ENCODE assay signal across 27 mouse cellular contexts in genomic region chr13:43013984-43014383, GRCm38 (mm10).
DNase-seq lines count a peak whose midpoint lies in the region; ATAC-seq lines count a peak whose summit lies in the region.
"Had no signal": no experiment of that assay in that cellular context is flagged by ENCODE, and none has a peak within 500 bp of the region (broad histone marks: within the 10 kb centered on the region; RNA-seq: fewer than 3 reads in every experiment).

No protein-coding gene starts in this region.

- no peak overlapping the region for H3K4me2 ChIP-seq in forebrain, embryonic 14.5 days (ENCODE audit: low read length)
- no peak overlapping the region for H3K4me2 ChIP-seq in kidney, embryonic 15.5 days
- H3K4me2 ChIP-seq in neural tube, embryonic 12.5 days (replicated peaks), result no peak overlapping the region
- H3K4me2 ChIP-seq: heart, embryonic 11.5 days; limb, embryonic 12.5 days; liver, embryonic 15.5 days; lung, embryonic 14.5 days had no signal

- 23% methylated on average over 4 of the region's 4 CpGs for WGBS in forebrain, embryonic 14.5 days
- 83% methylated on average over 4 of the region's 4 CpGs for WGBS in forebrain, embryonic 10.5 days
- WGBS in kidney, embryonic 15.5 days, result 54% methylated on average over 4 of the region's 4 CpGs
- 74% methylated on average over 4 of the region's 4 CpGs for WGBS in neural tube, embryonic 12.5 days

- no peak; the same call in 1 of the 2 replicates for ATAC-seq in forebrain, embryonic 14.5 days
- peak; percentile 63; the same call in 1 of the 2 replicates for ATAC-seq in kidney, embryonic 15.5 days (replicated peaks; ENCODE audit: low FRiP score)
- ATAC-seq in neural tube, embryonic 12.5 days (ENCODE audit: low FRiP score, low read depth), result peak; percentile 33; the same call in 1 of the 2 replicates
- ATAC-seq: intestine, embryonic 16.5 days had no signal

- peaks cover 3% of the 10 kb centered on the region; the same call in 1 of the 2 replicates for H3K4me1 ChIP-seq in forebrain, embryonic 14.5 days (ENCODE audit: control insufficient read depth, insufficient read depth, low read length)
- H3K4me1 ChIP-seq in forebrain, embryonic 10.5 days, result peaks cover 34% of the 10 kb centered on the region
- H3K4me1 ChIP-seq in kidney, embryonic 15.5 days, result peaks cover 13% of the 10 kb centered on the region
- no peaks in the 10 kb centered on the region for H3K4me1 ChIP-seq in neural tube, embryonic 12.5 days
- H3K4me1 ChIP-seq: liver, embryonic 15.5 days had no signal

- no peaks in the 10 kb centered on the region for H3K36me3 ChIP-seq in forebrain, embryonic 14.5 days (ENCODE audit: control insufficient read depth, insufficient read depth, low read length)
- H3K36me3 ChIP-seq in forebrain, embryonic 10.5 days (replicated peaks), result no peaks in the 10 kb centered on the region
- no peaks in the 10 kb centered on the region for H3K36me3 ChIP-seq in kidney, embryonic 15.5 days
- H3K36me3 ChIP-seq in neural tube, embryonic 12.5 days, result no peaks in the 10 kb centered on the region
- H3K36me3 ChIP-seq: limb, embryonic 12.5 days; liver, embryonic 15.5 days; midbrain, embryonic 10.5 days had no signal

- H3K9ac ChIP-seq in forebrain, embryonic 14.5 days (ENCODE audit: low read length), result no peak overlapping the region
- H3K9ac ChIP-seq in kidney, embryonic 15.5 days, result no peak overlapping the region
- no peak overlapping the region for H3K9ac ChIP-seq in neural tube, embryonic 12.5 days
- H3K9ac ChIP-seq: limb, embryonic 12.5 days; liver, embryonic 15.5 days; lung, embryonic 14.5 days had no signal

- H3K4me3 ChIP-seq in forebrain, embryonic 14.5 days (ENCODE audit: low read depth, low read length), result no peak overlapping the region
- H3K4me3 ChIP-seq in forebrain, embryonic 10.5 days, result no peak overlapping the region
- H3K4me3 ChIP-seq in kidney, embryonic 15.5 days (replicated peaks), result no peak overlapping the region
- no peak overlapping the region for H3K4me3 ChIP-seq in neural tube, embryonic 12.5 days
- H3K4me3 ChIP-seq: limb, embryonic 12.5 days; liver, embryonic 15.5 days; midbrain, embryonic 10.5 days; myocyte had no signal

- DNase-seq in forebrain, embryonic 14.5 days (ENCODE audit: low spot score), result peak; percentile 45
- DNase-seq in forebrain, embryonic 10.5 days (ENCODE audit: extremely low spot score, low spot score), result no peak
- no peak for DNase-seq in kidney, adult 9 months
- DNase-seq in neural tube, embryonic 10.5 days (ENCODE audit: extremely low spot score, low spot score), result no peak
- no peak for DNase-seq in lung, postnatal 25 days (ENCODE audit: low spot score)
- DNase-seq in adrenal gland, postnatal 36 days, result no peak
- DNase-seq: adrenal gland, postnatal 14 days; cerebellum, adult 18-20 months; cerebellum, postnatal 10 days; gastrocnemius, postnatal 25 days; heart, postnatal 36 days; kidney, postnatal 10 days; layer of hippocampus, adult 9-11 months; lung, embryonic 14.5 days; lung, postnatal 14 days; right cerebral cortex, postnatal 4 days; thymus, adult 18-20 months; thymus, postnatal 25 days had no signal

- no peaks in the 10 kb centered on the region for H3K27me3 ChIP-seq in forebrain, embryonic 14.5 days (replicated peaks; ENCODE audit: control insufficient read depth, insufficient read depth, low read length)
- no peaks in the 10 kb centered on the region for H3K27me3 ChIP-seq in forebrain, embryonic 10.5 days (ENCODE audit: poor library complexity, severe bottlenecking)
- no peaks in the 10 kb centered on the region for H3K27me3 ChIP-seq in kidney, embryonic 15.5 days
- H3K27me3 ChIP-seq in neural tube, embryonic 12.5 days (replicated peaks), result no peaks in the 10 kb centered on the region
- H3K27me3 ChIP-seq: limb, embryonic 12.5 days; liver, embryonic 15.5 days had no signal

- H3K27ac ChIP-seq in forebrain, embryonic 14.5 days (ENCODE audit: low read depth, low read length), result no peak overlapping the region
- no peak overlapping the region for H3K27ac ChIP-seq in forebrain, embryonic 10.5 days
- 0 out of 2 replicates have a peak overlapping the region, but pooled peaks have one; percentile 37 for H3K27ac ChIP-seq in kidney, embryonic 15.5 days
- no peak overlapping the region for H3K27ac ChIP-seq in neural tube, embryonic 12.5 days
- H3K27ac ChIP-seq: limb, embryonic 12.5 days; liver, embryonic 15.5 days; midbrain, embryonic 10.5 days; stomach, postnatal 0 days had no signal

- no peaks in the 10 kb centered on the region for H3K9me3 ChIP-seq in forebrain, embryonic 14.5 days (replicated peaks; ENCODE audit: control insufficient read depth, low read length)
- no peaks in the 10 kb centered on the region for H3K9me3 ChIP-seq in forebrain, embryonic 10.5 days
- H3K9me3 ChIP-seq in kidney, embryonic 15.5 days (replicated peaks), result no peaks in the 10 kb centered on the region
- no peaks in the 10 kb centered on the region for H3K9me3 ChIP-seq in neural tube, embryonic 12.5 days
- H3K9me3 ChIP-seq: limb, embryonic 12.5 days; liver, embryonic 15.5 days; midbrain, embryonic 10.5 days had no signal
